In the genomic region with DNA sequence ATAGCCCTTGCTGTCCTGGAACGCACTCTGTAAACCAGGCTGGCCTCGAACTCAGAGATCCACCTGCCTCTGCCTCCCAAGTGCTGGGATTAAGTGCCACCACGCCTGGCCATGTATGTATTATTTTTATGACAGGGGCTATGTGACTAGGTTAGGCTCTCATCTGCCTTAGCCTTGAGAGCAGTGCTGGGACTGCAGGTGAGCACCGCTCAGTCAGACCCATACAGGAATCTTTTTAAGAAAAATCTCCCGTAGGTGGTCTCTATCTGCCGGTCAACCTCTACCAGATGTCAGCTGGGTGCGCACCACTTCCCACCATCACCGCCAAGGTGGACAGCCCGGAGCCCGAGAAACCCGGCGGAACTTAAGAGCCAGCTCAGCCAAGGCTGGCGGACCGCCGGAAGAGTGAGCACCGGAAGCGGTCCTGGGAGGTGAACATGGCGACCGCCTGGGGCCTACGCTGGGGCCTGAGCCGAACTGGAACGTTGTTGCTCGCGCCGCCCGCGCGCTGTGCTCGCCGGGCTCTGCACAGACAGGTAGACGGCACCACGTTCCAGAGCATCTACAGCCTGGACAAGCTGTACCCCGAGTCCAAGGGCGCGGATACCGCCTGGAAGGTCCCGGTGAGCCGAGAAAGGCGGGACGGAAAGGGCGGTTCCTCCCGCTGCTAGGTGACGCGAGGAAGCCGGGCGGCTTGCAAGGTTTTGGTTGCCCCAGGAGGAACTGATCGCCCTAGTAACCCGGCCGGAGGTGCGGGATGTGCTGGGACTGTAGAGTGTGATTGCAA, we compare ENCODE assay signal across 8 mouse cellular contexts. TPM values are rescaled to one million over a fixed set of nuclear protein-coding genes. Genes with fewer than 3 reads are reported as not detected.
DNase-seq lines count a peak whose midpoint lies in the region; ATAC-seq lines count a peak whose summit lies in the region.

A gene (plus strand): TSS at position 415 of the 787 bp plus-strand sequence.

- peak within 1 kb of the TSS; percentile 86 for H3K4me2 ChIP-seq in hindbrain, embryonic 14.5 days (replicated peaks)

- H3K27ac ChIP-seq in hindbrain, embryonic 14.5 days = peak within 1 kb of the TSS; percentile 82

- H3K9ac ChIP-seq in hindbrain, embryonic 14.5 days = peak within 1 kb of the TSS; percentile 79

- peak within 1 kb of the TSS; percentile 52 for H3K4me3 ChIP-seq in hindbrain, embryonic 14.5 days (replicated peaks; ENCODE audit: low read length)

- peaks cover 22% of the 10 kb centered on the region for H3K4me1 ChIP-seq in hindbrain, embryonic 14.5 days (replicated peaks; ENCODE audit: control insufficient read depth, insufficient read depth, low read length)

- 4% methylated on average over 50 of the region's 50 CpGs for WGBS in hindbrain, embryonic 14.5 days

- peaks cover 28% of the 10 kb centered on the region for H3K36me3 ChIP-seq in hindbrain, embryonic 14.5 days (replicated peaks; ENCODE audit: control insufficient read depth, insufficient read depth)

- peak; percentile 75 for DNase-seq in WW6 (ENCODE audit: low read depth, low spot score)
- DNase-seq in cerebellum, postnatal 25 days = peak; percentile 93 to 94
- DNase-seq in frontal cortex, postnatal 36 days (ENCODE audit: low spot score in 2 of 2) = peak; percentile 88 to 90
- DNase-seq in hindbrain, embryonic 14.5 days (ENCODE audit: low spot score) = peak; percentile 83
- peak; percentile 87 to 88 for DNase-seq in layer of hippocampus, postnatal 36 days
- DNase-seq in lung, postnatal 36 days = peak; percentile 87
- DNase-seq in retina, embryonic 14.5 days (ENCODE audit: low spot score) = peak; percentile 86
- DNase-seq in thymus, postnatal 36 days = peak; percentile 85 to 87

- H3K27me3 ChIP-seq in hindbrain, embryonic 14.5 days (ENCODE audit: control insufficient read depth, insufficient read depth, low read length) = no peaks in the 10 kb centered on the region

- peak; percentile 80 for ATAC-seq in hindbrain, embryonic 14.5 days (ENCODE audit: low FRiP score)

- H3K9me3 ChIP-seq in hindbrain, embryonic 14.5 days (ENCODE audit: control insufficient read depth, low read length) = no peaks in the 10 kb centered on the region

RNA-seq across cellular contexts. Expression of the gene that starts here (rescaled TPM):
- 196 and 222 TPM in 2 replicates for polyA plus RNA-seq in hindbrain, embryonic 14.5 days (2014; fragmentation: Nextera tagmentation; extraction: Ambion mirVana)
- 100 to 1,000 TPM in 1 of 2 experiments, 10 to 100 TPM in 1; 98.1 to 105 TPM for total RNA-seq in layer of hippocampus, postnatal 36 days (2021)

Comparison
In these comparisons a context has a peak if more than half of its experiments do, and no peak if none do; other contexts are left out.
1. Peak in every context shown above with its lines: DNase-seq, ATAC-seq, H3K4me3 ChIP-seq and H3K27ac ChIP-seq.